Comparison of ENCODE assay signal across 11 mouse cellular contexts in genomic region chr9:31221170-31221569, GRCm38 (mm10). TPM values are rescaled to one million over a fixed set of nuclear protein-coding genes. Genes with fewer than 3 reads are reported as not detected.
DNase-seq lines count a peak whose midpoint lies in the region; ATAC-seq lines count a peak whose summit lies in the region.
"Had no signal": no experiment of that assay in that cellular context is flagged by ENCODE, and none has a peak within 500 bp of the region (broad histone marks: within the 10 kb centered on the region; RNA-seq: fewer than 3 reads in every experiment).

No protein-coding gene starts in this region.

- WGBS in hindbrain, embryonic 11.5 days: 36% methylated on average over 10 of the region's 10 CpGs
- WGBS in hindbrain, embryonic 12.5 days: 30% methylated on average over 10 of the region's 10 CpGs

- no peaks in the 10 kb centered on the region for H3K27me3 ChIP-seq in hindbrain, embryonic 11.5 days (ENCODE audit: control insufficient read depth, insufficient read depth, low read length)
- no peaks in the 10 kb centered on the region for H3K27me3 ChIP-seq in hindbrain, embryonic 12.5 days

- peak; percentile 17 for DNase-seq in hindbrain, embryonic 11.5 days (ENCODE audit: low spot score)
- DNase-seq in ES-CJ7 (ENCODE audit: low read depth, low spot score): peak; percentile 81
- peak; percentile 48 for DNase-seq in heart, adult 8-10 months (ENCODE audit: low spot score)
- DNase-seq in kidney, postnatal 10 days: peak; percentile 44
- DNase-seq in frontal cortex, postnatal 36 days (ENCODE audit: low spot score in 2 of 2): no peak
- DNase-seq in left cerebral cortex, postnatal 36 days (ENCODE audit: low spot score in 2 of 2): no peak
- no peak for DNase-seq in MN1 (ENCODE audit: low spot score)
- DNase-seq: cerebellum, postnatal 10 days; forebrain, postnatal 0 days had no signal

- H3K4me3 ChIP-seq in hindbrain, embryonic 11.5 days (ENCODE audit: low read depth, low read length): no peak overlapping the region
- no peak overlapping the region for H3K4me3 ChIP-seq in hindbrain, embryonic 12.5 days

- no peaks in the 10 kb centered on the region for H3K9me3 ChIP-seq in hindbrain, embryonic 11.5 days (ENCODE audit: control insufficient read depth, low read length)
- no peaks in the 10 kb centered on the region for H3K9me3 ChIP-seq in hindbrain, embryonic 12.5 days (replicated peaks)

- H3K9ac ChIP-seq in hindbrain, embryonic 11.5 days (ENCODE audit: low read depth, low read length): no peak overlapping the region
- H3K9ac ChIP-seq in hindbrain, embryonic 12.5 days: no peak overlapping the region
- H3K9ac ChIP-seq: forebrain, postnatal 0 days had no signal

- no peaks in the 10 kb centered on the region for H3K36me3 ChIP-seq in hindbrain, embryonic 11.5 days (ENCODE audit: control insufficient read depth, insufficient read depth, low read length)
- H3K36me3 ChIP-seq in hindbrain, embryonic 12.5 days: no peaks in the 10 kb centered on the region

- ATAC-seq in hindbrain, embryonic 11.5 days (ENCODE audit: low FRiP score): no peak
- no peak for ATAC-seq in hindbrain, embryonic 12.5 days (ENCODE audit: low FRiP score)
- ATAC-seq: forebrain, postnatal 0 days; hindbrain, postnatal 0 days had no signal

- no peak overlapping the region for H3K4me2 ChIP-seq in hindbrain, embryonic 11.5 days (replicated peaks; ENCODE audit: low read depth, low read length)
- no peak overlapping the region for H3K4me2 ChIP-seq in hindbrain, embryonic 12.5 days (replicated peaks)

- intact Hi-C loops in left cerebral cortex, postnatal 36 days (cut with DNase I): no loop called here

- H3K4me1 ChIP-seq in hindbrain, embryonic 11.5 days (replicated peaks; ENCODE audit: control insufficient read depth, insufficient read depth, low read length): no peaks in the 10 kb centered on the region
- H3K4me1 ChIP-seq in hindbrain, embryonic 12.5 days: no peaks in the 10 kb centered on the region

- no peak overlapping the region for H3K27ac ChIP-seq in hindbrain, embryonic 11.5 days (ENCODE audit: low read depth, low read length)
- H3K27ac ChIP-seq in hindbrain, embryonic 12.5 days: no peak overlapping the region
- H3K27ac ChIP-seq: hindbrain, postnatal 0 days had no signal

RNA-seq across cellular contexts. Expression of gene Aplp2, which starts 9.6 kb away (rescaled TPM):
- polyA plus RNA-seq in hindbrain, embryonic 11.5 days (2014; fragmentation: Nextera tagmentation; extraction: Ambion mirVana): 240 and 278 TPM in 2 replicates
- polyA plus RNA-seq in hindbrain, embryonic 12.5 days (2016; fragmentation: Nextera tagmentation; extraction: Ambion mirVana): 289 and 297 TPM in 2 replicates
- total RNA-seq in heart, adult 8-10 months (2022): 100 to 1,000 TPM; 290 to 388 (median 328) TPM
- total RNA-seq in left cerebral cortex, postnatal 36 days (2021): 100 to 1,000 TPM; 563 to 569 TPM

RNA-seq across cellular contexts. Expression of gene Prdm10, which starts 59.2 kb away (rescaled TPM):
- 6.9 and 7.5 TPM in 2 replicates for polyA plus RNA-seq in hindbrain, embryonic 11.5 days (2014; fragmentation: Nextera tagmentation; extraction: Ambion mirVana)
- polyA plus RNA-seq in hindbrain, embryonic 12.5 days (2016; fragmentation: Nextera tagmentation; extraction: Ambion mirVana): 8.7 and 9.1 TPM in 2 replicates
- 1 to 10 TPM; 4.4 to 6.2 (median 5.2) TPM for total RNA-seq in heart, adult 8-10 months (2022)
- total RNA-seq in left cerebral cortex, postnatal 36 days (2021): 10 to 100 TPM; 17.1 to 24.3 TPM

Comparison
In these comparisons a context has a peak if more than half of its experiments do, and no peak if none do; other contexts are left out.
1. DNase-seq: peak in hindbrain, embryonic 11.5 days (single experiment), ES-CJ7 (single experiment), heart, adult 8-10 months (single experiment) and kidney, postnatal 10 days (single experiment); none in frontal cortex, postnatal 36 days (0 of 2), left cerebral cortex, postnatal 36 days (0 of 2) and MN1 (single experiment).